Mouse (Mus musculus): ENCODE measurements around the gene Cryz. TPM values are rescaled to one million over a fixed set of nuclear protein-coding genes. Genes with fewer than 3 reads are reported as not detected.

Gene Cryz
- polyA plus RNA-seq, 1 experiment from 2014 or later = 14.8 TPM

DNA sequence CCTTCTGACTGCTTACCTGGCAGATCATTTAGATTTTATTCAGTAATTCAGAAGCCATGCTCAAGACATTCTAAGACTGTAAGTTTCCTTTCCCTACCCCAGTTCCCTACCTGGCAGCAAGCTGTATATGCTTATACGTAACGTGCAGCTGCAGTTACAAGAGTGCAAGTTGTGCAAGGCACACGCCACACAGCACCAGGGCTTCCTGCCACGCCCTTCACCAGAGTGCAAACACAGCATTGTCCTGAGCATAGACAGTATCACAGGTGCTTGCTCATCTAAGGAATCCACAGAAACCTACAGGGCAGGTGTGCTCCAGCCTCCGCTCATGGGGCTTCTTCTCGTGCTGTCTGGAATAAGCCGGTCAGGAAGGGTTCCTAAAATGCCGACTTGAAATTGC is 18.6 kb upstream of the Cryz start:
- Histone ChIP-seq H3K27ac (no peak overlapping the region), H3K4me1 (no peaks in the 10 kb centered on the region), H3K27me3 (replicated peaks) (0 out of 2 replicates have a peak, but pooled peaks cover 6% of the 10 kb centered on the region), H3K4me2 (no peak overlapping the region), H3K4me3 (no peak overlapping the region), H3K9me3 (replicated peaks) (no peaks in the 10 kb centered on the region), H3K36me3 (peaks cover 19% of the 10 kb centered on the region), H3K9ac (no peak overlapping the region)
- ATAC-seq = no peak
- 81% methylated on average over 8 of the region's 8 CpGs for WGBS (ENCODE audit: insufficient replicate concordance)

DNA sequence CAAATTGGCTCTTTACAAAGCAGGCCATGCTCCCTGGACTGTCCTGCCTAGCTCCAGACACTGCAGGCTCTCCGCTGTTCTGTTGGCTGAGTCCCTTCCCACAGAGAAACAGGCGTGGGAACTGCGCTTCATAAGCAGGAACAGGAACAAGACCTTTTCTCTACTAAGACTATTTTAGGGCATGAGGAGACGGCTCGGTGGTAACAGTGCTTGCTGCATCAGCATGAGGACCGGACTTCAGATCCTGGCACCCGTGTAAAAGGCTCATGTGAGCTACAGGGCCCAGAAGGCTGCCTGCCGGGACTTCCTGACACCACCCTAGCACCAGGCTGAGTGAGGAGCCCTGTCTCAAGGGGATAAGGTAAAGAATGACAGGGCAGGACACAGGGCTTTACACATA is 12.2 kb upstream of the Cryz start:
- H3K27me3 ChIP-seq (replicated peaks) = no peaks in the 10 kb centered on the region
- ATAC-seq = peak; percentile 21; the same call in 1 of the 2 replicates
- no peaks in the 10 kb centered on the region for H3K4me1 ChIP-seq
- no peaks in the 10 kb centered on the region for H3K9me3 ChIP-seq (replicated peaks)
- no peak overlapping the region for H3K27ac ChIP-seq
- H3K36me3 ChIP-seq = peaks cover 53% of the 10 kb centered on the region
- WGBS (ENCODE audit: insufficient replicate concordance) = 74% methylated on average over 8 of the region's 8 CpGs
- H3K9ac ChIP-seq = no peak overlapping the region
- no peak overlapping the region for H3K4me3 ChIP-seq
- H3K4me2 ChIP-seq = no peak overlapping the region

DNA sequence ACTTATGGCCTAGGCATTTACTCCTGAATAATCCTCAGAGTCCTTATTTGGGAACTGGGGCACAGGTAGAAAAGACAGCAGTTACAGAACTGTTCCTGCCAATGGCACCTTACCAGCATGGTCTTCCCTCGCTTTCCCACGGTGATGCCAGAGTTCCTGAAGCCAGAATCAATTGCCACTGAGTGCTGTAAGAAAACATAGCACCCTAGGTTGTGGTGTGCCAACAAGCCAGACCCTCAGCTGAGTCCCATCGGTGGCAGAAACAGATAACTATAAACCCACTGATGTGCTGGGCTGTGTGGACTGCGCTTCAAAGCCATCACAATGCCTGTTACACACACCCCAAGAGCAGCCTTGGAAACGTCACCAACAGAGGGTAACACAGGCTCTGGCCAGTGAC is 5.5 kb upstream of the Cryz start:
- Histone ChIP-seq H3K9me3 (replicated peaks) (no peaks in the 10 kb centered on the region), H3K27ac (no peak overlapping the region), H3K4me3 (no peak overlapping the region), H3K4me2 (no peak overlapping the region), H3K9ac (no peak overlapping the region), H3K27me3 (replicated peaks) (no peaks in the 10 kb centered on the region), H3K36me3 (peaks cover 70% of the 10 kb centered on the region), H3K4me1 (no peaks in the 10 kb centered on the region)
- ATAC-seq = no peak; the same call in 1 of the 2 replicates
- WGBS (ENCODE audit: insufficient replicate concordance) = 79% methylated on average over 5 of the region's 5 CpGs

DNA sequence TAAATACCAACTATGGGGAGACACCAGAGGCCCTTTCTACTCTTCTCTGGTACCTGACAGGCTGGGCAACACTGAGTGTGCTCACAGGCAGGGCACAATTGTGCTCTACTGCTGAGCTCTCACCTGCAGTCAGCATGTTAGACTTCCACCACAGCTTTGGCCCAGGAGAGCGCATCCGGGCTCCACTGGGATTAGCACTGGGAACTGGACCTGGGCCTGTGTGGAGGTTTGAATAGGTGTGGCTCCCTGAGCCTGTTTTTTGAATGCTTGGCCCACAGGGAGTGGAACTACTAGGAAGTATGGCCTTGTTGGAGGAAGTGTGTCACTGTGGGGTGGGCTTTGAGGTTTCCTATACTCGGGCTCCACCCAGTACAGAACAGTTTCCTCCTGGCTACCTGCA is 4.9 kb upstream of the Cryz start:
- no peaks in the 10 kb centered on the region for H3K9me3 ChIP-seq (replicated peaks)
- H3K4me3 ChIP-seq = no peak overlapping the region
- H3K4me1 ChIP-seq = peaks cover 4% of the 10 kb centered on the region
- no peak for ATAC-seq
- no peak overlapping the region for H3K4me2 ChIP-seq
- H3K36me3 ChIP-seq = peaks cover 63% of the 10 kb centered on the region
- H3K9ac ChIP-seq = no peak overlapping the region
- H3K27ac ChIP-seq = no peak overlapping the region
- no peaks in the 10 kb centered on the region for H3K27me3 ChIP-seq (replicated peaks)
- WGBS (ENCODE audit: insufficient replicate concordance) = 78% methylated on average over 3 of the region's 3 CpGs

DNA sequence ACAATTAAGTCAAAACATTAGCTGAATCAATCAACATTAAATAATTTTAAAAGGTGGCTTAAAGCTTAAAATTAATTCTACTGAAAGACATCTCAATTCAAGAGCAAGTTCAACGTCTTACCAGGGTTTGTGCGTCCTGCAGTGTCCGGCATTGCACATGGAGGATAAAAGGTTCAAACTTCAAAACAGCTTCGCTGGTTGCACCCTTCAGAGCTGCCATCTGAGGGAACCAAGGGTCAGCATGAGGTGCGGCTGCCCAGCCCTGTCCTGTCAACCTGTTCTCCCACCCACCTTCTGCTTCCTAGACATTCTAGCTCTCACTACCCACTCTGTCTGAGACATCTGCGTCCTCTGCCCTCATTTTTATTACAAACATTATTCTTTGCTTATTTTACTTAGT is 2.9 kb upstream of the Cryz start:
- 81% methylated on average over 6 of the region's 6 CpGs for WGBS (ENCODE audit: insufficient replicate concordance)
- no peak for ATAC-seq
- H3K9ac ChIP-seq = no peak overlapping the region
- no peak overlapping the region for H3K4me2 ChIP-seq
- H3K27ac ChIP-seq = no peak overlapping the region
- H3K27me3 ChIP-seq (replicated peaks) = no peaks in the 10 kb centered on the region
- peaks cover 10% of the 10 kb centered on the region for H3K4me1 ChIP-seq
- H3K9me3 ChIP-seq (replicated peaks) = no peaks in the 10 kb centered on the region
- no peak overlapping the region for H3K4me3 ChIP-seq
- peaks cover 47% of the 10 kb centered on the region for H3K36me3 ChIP-seq

DNA sequence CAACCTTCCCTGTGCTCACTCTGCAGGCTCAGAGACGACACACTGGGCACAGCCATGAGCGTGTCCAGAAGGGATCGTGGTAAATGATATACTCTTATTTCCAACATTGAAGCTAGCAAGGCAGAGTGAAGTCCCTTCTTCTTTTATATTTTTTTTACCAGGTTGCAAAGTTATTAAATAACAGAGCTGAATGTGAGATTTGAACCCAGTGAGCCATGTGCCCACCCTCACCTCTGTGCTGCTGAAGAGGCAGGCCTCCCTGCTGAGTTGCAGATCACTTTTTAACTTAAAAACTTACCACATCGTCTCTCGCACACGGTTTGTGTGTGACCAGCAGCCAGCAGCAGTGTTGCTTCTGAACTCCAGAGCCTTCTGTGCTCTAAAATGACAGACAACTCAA is 2.4 kb upstream of the Cryz start:
- Histone ChIP-seq H3K9ac (no peak overlapping the region), H3K27ac (no peak overlapping the region), H3K36me3 (peaks cover 47% of the 10 kb centered on the region), H3K9me3 (replicated peaks) (no peaks in the 10 kb centered on the region), H3K27me3 (replicated peaks) (no peaks in the 10 kb centered on the region), H3K4me2 (no peak overlapping the region), H3K4me3 (no peak overlapping the region), H3K4me1 (peaks cover 10% of the 10 kb centered on the region)
- WGBS (ENCODE audit: insufficient replicate concordance) = 85% methylated on average over 6 of the region's 6 CpGs
- no peak for ATAC-seq

DNA sequence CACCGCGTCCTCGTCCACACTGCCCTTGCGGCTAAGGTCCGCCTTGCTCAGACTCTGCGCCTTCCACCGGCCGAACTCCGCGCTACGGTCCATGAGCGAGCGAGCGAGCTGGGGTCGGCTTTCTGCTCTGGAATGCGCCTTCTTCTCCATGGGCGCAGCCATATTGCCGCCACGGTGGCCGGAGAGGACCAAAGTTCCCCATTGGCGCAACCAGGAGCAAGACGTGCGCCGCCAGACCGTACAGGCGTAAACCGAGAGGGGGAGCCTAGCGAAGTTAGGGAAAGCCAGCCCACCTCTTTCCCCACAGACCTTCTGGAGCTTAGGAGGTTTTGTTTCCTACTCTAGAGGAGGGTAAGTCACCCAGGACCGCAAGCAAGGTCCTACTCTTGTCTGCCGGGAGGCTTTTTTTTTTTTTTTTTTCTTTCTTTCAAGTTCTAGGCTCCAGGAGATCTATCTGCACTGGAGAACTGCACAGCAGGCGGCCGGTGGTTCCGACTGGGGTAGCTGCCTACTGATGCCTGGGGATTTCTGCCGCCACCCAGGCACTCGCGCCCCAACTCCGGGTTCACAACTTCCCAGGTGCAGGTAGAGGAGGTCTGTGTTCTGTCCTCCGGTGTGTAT is 533 bp downstream of the Cryz start, which contains the start of gene Tyw3:
Tyw3 (minus strand) TSS at position 171 of the 621 bp plus-strand sequence.
- Histone ChIP-seq H3K4me1 (peaks cover 10% of the 10 kb centered on the region), H3K36me3 (peaks cover 23% of the 10 kb centered on the region), H3K9me3 (replicated peaks) (no peaks in the 10 kb centered on the region), H3K4me2 (peak within 1 kb of the TSS; percentile 82), H3K27ac (peak within 1 kb of the TSS; percentile 72), H3K27me3 (replicated peaks) (no peaks in the 10 kb centered on the region), H3K4me3 (peak within 1 kb of the TSS; percentile 81), H3K9ac (peak within 1 kb of the TSS; percentile 75)
- WGBS (ENCODE audit: insufficient replicate concordance) = under 1% methylated on average over 38 of the region's 38 CpGs
- peak; percentile 94 for ATAC-seq

DNA sequence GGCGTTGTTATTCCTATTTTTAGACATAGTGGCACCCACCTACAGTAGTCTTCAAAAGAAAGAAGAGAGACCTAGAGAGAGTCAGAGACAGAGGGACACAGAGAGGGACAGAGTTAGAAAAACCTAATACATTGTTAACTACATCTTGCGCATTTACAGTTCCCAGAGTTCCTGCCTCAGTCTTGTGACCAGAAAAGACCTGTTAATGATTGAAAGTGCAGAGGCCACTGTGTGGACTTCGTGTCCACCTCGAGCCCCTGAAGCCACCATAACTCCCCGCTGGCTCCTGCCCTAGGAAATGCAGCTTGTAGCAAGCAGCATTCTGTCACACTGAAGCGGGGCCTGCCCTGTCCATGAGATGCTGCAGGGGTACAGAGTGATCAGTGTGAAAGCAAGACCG is 1.1 kb downstream of the Cryz start:
- Histone ChIP-seq H3K9me3 (replicated peaks) (no peaks in the 10 kb centered on the region), H3K27ac (peak overlapping the region; percentile 72), H3K27me3 (replicated peaks) (no peaks in the 10 kb centered on the region), H3K4me2 (peak overlapping the region; percentile 82), H3K4me1 (peaks cover 10% of the 10 kb centered on the region), H3K36me3 (peaks cover 17% of the 10 kb centered on the region), H3K4me3 (peak overlapping the region; percentile 81), H3K9ac (peak overlapping the region; percentile 75)
- WGBS (ENCODE audit: insufficient replicate concordance) = 39% methylated on average over 7 of the region's 7 CpGs
- ATAC-seq = peak; percentile 8

DNA sequence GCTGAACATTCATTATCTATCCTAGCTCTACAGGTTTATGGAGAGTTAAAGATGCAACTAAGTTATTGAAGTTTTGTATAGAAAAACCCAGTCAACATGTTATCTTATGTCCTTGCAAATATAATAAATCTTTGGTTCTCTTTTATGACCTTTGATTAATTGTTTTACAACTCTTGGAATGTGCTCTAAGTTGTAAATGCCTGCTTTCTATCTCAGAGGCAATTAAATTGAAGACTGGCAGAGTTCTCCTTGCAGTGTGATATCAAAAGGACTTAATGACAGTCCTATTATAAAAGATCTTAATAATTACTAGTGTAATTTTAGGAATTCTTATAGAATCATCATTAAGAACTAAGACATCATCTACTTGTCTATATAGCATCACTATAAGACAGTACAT is 5.6 kb downstream of the Cryz start:
- no peaks in the 10 kb centered on the region for H3K27me3 ChIP-seq (replicated peaks)
- H3K36me3 ChIP-seq = peaks cover 18% of the 10 kb centered on the region; the same call in 1 of the 2 replicates
- H3K9me3 ChIP-seq (replicated peaks) = no peaks in the 10 kb centered on the region
- H3K4me1 ChIP-seq = peaks cover 7% of the 10 kb centered on the region
- no peak overlapping the region for H3K27ac ChIP-seq
- no peak overlapping the region for H3K4me3 ChIP-seq
- H3K4me2 ChIP-seq = no peak overlapping the region
- no peak for ATAC-seq
- no peak overlapping the region for H3K9ac ChIP-seq

DNA sequence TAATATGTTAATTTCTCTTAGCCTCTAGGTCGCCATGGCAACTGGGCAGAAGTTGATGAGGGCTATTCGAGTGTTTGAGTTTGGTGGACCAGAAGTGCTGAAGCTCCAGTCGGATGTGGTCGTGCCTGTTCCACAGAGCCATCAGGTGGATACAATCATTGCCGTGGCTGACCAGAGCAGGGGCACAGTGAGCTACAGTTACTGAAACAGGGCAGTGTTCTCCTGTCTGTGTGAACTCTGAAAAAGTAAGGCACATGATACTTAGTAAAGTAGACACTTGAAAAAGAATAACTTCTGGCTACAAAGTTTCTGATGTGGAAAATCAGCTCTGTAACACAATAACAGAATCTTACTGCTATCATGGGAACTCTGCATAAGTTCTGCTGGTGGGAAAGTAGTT is 8.4 kb downstream of the Cryz start:
- Histone ChIP-seq H3K27me3 (replicated peaks) (no peaks in the 10 kb centered on the region), H3K9me3 (replicated peaks) (no peaks in the 10 kb centered on the region), H3K4me3 (no peak overlapping the region), H3K36me3 (peaks cover 30% of the 10 kb centered on the region), H3K27ac (no peak overlapping the region), H3K4me1 (no peaks in the 10 kb centered on the region), H3K4me2 (no peak overlapping the region), H3K9ac (no peak overlapping the region)
- ATAC-seq = no peak
- 61% methylated on average over 5 of the region's 5 CpGs for WGBS (ENCODE audit: insufficient replicate concordance)

DNA sequence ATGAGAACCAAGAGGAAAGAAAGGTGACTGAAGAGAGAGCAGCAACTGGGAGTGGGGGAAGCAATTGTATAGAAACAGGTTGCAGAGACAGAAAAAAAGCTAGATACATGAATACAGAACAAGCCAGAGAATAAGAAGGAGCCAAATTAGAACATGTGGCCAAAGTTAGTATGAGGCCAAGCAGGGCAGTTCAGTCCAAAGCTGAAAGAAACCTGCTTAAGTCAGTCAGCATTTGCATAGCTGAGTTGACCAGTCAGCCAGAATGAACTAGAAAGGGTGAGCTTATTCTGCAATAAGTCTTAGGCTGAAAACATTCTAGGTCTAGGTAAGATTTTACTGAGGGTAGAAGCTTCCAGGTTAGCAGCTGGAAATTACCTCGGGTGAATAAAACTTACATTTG is 11.4 kb downstream of the Cryz start:
- no peaks in the 10 kb centered on the region for H3K4me1 ChIP-seq
- 65% methylated on average over 1 of the region's 1 CpGs for WGBS (ENCODE audit: insufficient replicate concordance)
- H3K9me3 ChIP-seq (replicated peaks) = no peaks in the 10 kb centered on the region
- H3K4me2 ChIP-seq = no peak overlapping the region
- ATAC-seq = no peak
- no peak overlapping the region for H3K4me3 ChIP-seq
- H3K27ac ChIP-seq = no peak overlapping the region
- no peak overlapping the region for H3K9ac ChIP-seq
- H3K36me3 ChIP-seq = peaks cover 46% of the 10 kb centered on the region
- no peaks in the 10 kb centered on the region for H3K27me3 ChIP-seq (replicated peaks)

DNA sequence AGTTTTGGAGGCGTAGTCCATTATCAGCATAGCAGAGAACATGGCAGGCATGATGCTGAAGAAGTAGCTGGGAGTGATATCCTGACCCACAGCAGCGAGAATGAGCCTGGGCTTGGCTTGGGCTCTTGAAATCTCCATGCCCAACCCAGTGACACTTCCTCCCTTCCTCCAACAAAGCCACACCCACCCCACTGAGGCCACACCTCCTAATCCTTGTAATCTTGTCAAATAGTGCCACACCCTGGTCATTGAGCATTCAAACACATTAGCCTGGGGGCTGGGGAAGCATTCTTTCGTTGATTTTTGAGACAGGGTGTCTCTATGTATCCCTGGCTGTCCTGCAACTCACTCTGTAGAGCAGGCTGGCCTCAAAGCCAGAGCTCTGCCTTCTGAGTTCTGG is 15.4 kb downstream of the Cryz start:
- no peaks in the 10 kb centered on the region for H3K27me3 ChIP-seq (replicated peaks)
- ATAC-seq = peak; percentile 42; the same call in 1 of the 2 replicates
- no peaks in the 10 kb centered on the region for H3K4me1 ChIP-seq
- H3K9ac ChIP-seq = no peak overlapping the region
- H3K4me3 ChIP-seq = no peak overlapping the region
- H3K36me3 ChIP-seq = peaks cover 50% of the 10 kb centered on the region
- no peak overlapping the region for H3K27ac ChIP-seq
- H3K9me3 ChIP-seq (replicated peaks) = no peaks in the 10 kb centered on the region
- H3K4me2 ChIP-seq = no peak overlapping the region
- 62% methylated on average over 3 of the region's 3 CpGs for WGBS (ENCODE audit: insufficient replicate concordance)

DNA sequence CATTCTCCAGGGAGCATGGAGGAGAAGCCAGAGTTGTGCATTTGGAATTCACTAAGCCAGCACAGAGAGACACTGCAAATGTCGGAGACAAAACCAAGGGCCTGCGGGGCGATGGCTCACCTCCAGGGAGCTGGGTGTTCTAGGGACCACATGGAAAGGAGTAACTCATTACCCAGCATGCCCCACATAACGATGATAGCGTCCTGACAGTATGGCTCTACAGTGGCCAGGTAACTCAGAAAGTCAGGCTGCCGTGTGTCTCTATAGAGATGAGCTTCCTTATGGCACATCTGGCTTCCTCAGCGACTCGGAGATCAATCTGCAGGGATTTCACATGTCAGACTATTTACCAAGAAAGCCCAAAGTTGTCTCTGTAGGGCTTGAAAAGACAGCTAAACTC is 18.3 kb downstream of the Cryz start:
- H3K36me3 ChIP-seq = peaks cover 40% of the 10 kb centered on the region
- no peak overlapping the region for H3K9ac ChIP-seq
- H3K27ac ChIP-seq = no peak overlapping the region
- H3K27me3 ChIP-seq (replicated peaks) = no peaks in the 10 kb centered on the region
- no peaks in the 10 kb centered on the region for H3K9me3 ChIP-seq (replicated peaks)
- WGBS (ENCODE audit: insufficient replicate concordance) = 86% methylated on average over 8 of the region's 8 CpGs
- ATAC-seq = no peak
- no peaks in the 10 kb centered on the region for H3K4me1 ChIP-seq
- H3K4me2 ChIP-seq = no peak overlapping the region
- no peak overlapping the region for H3K4me3 ChIP-seq

Measured in liver, embryonic 12.5 days (tissue).